Mouse (Mus musculus) B cell, adult (primary cell): ENCODE results near the gene Tescl. TPM values are rescaled to one million over a fixed set of nuclear protein-coding genes. Genes with fewer than 3 reads are reported as not detected.

ENCODE experiments used
- total RNA-seq: library from RNA; stranded (reverse); gene quantifications from 4 replicates; pipeline ENCODE4 v1.2.4, GENCODE M21; 2023; ENCODE audit not compliant: inconsistent age

Tescl gene
- not detected in 4 replicates for total RNA-seq

DNA sequence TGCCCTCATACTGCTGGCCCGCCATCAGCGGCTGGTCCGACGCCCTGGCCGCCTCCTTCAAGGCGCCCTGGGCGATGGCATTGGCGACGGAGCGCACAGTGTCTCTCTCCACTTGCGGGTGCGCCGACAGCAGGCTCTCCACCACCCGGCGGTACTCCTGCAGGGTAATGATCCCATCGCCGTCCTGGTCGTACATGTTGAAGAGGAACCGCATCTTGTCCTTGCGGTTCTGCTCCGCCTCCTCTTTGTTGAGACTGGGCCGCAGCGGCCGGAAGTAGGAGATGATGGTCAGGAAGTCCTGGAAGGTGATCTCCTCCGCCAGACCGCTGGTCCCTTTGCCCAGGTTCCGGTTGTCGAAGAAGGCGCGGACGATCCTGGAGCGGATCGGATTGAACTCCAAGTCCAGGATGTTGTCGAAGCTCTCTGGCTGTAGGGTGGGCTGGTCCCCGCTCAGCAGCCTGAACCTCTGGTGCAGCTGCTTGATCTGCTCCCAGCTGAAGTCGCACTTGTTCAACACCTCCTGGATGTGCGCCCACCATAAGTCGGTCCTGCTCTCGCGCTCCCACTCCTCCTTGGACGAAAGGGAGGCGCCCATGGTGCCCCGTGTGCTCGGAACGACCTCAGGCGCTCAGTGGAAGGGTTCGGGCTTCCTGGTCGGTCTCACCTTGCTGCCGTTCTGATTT is at the start of gene Tescl:
Tescl (minus strand) TSS at position 633 of the 683 bp plus-strand sequence.

DNA sequence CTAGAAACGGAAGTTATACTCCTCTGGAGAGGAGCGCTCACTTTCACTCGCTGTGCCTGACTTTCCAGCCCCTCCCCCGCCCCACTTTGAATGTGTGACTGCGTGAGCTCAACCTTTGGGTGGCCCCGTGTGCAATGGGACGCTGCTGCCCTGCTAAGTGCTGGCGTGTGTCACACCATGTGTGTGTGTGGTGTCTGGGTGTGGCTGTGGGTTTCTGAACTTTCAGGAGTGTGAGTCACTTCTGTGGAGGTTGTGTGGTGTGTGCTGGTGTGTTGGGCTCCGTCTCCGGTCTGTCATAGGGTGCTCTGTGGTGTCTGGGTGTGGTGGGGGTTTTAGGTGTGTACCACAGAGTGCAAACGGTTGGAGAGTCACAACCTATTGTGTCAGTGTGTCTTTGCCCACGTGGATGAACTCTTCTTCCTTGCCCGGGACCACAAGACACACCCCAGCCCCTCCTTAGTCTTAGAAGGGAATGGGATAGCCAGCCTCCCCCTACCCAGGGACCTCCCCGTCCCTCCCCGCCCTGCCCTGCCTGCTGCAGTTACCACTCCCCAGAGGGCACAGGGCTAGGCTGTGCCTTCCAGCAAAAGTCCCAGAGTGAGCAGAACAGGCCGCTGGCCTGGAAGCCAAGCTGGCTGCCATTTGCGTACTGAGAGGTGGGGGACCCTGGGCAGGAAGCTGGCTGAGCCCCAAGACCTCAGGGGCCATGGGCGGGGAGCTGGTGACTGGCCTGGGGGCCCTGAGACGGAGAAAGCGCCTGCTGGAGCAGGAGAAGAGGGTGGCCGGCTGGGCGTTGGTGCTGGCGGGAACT is 36.2 kb upstream of the Tescl start, which contains the start of gene Kcnn4:
Kcnn4 (plus strand) TSS at position 533 of the 811 bp plus-strand sequence.

DNA sequence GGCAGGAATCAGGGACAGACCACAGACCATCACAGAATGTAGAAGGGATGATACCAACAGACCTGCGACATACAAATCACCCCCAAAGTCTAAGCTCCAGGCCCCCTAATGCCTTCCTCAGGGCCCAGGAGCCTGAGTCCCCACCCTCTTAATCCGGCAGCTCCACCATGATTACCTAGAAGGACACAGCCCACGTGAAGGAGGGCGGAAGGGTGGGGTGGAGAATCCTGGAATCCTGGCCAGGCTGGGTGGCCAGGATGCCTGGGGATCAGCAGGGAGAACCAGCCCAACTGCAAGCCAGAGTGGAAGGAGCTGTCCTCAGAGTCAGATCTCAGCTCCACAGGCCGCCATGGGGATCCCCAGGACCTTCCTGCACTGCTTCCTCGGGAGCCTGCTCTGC is 15.2 kb upstream of the Tescl start, which contains the start of gene Lypd5:
Lypd5 (plus strand) TSS at position 301 of the 400 bp plus-strand sequence.

DNA sequence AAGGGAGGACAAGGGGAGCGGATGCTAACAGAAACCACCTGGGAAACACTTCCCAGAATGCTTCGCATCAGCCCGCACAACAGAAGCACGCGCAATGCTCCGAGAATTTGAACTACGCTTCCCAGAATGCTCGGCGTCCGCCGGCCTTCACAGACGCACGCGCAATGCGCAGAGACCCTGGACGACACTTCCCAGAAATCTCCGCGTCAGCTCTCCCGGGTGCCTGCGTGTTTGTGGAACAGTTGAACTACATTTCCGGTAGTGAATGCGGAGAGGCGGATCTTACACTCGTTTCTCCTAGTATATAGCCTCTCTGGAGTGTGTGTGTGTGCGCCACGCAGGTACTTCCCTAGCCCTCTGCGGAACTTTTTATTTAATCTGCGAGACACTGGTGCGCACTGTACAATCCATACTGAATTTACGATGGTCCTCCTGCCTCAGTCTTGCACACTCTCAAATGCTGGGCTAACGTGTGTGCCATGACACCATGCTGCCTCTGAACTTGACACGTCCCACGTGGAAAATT is 17.1 kb downstream of the Tescl start, which contains the start of gene Zfp94:
Zfp94 (minus strand) TSS at position 100 of the 526 bp plus-strand sequence.

DNA sequence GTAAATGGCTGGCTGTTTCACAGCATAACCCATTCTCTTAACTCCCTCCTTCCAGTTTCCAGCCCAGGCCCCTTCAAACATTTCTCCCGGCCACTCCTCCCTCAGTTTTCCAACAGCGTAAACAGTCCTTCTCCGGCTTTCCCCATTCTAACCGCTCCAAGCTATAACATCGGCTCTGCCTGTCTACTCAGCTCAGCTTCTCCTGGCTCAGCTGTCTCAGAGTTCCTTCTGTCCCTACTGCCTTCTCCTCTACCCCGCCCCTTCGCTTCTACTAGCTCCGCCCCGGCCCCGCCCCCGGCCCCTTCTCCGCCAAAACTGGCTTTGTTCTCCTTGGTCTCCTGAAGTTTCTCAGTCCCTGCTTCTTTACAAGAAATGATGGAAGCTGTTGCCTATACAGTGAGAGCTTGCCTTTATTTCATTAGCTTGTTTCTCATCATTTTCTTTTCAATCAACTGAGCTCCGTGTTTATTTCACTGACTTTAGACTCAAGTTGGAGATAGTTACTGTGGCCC is 32.9 kb downstream of the Tescl start, which contains the start of gene Zfp61:
Zfp61 (minus strand) TSS at position 462 of the 512 bp plus-strand sequence.

Other genes starting within 250 kb of the Tescl start
- 3.1 to 3.9 TPM (median 3.5 TPM) in 4 replicates for gene Zfp112, start 221.6 kb downstream of the Tescl start, total RNA-seq
- gene Zfp235, start 199.8 kb downstream of the Tescl start, total RNA-seq: 5.8 to 8.7 TPM (median 6.4 TPM) in 4 replicates
- 0.16 TPM in 1 of 4 replicates, not detected in the others for gene Zfp114, start 158.9 kb downstream of the Tescl start, total RNA-seq
- 0.09 TPM in 1 of 4 replicates, not detected in the others for gene Zfp111, start 122.5 kb downstream of the Tescl start, total RNA-seq
- gene Zfp109, start 96.4 kb downstream of the Tescl start, total RNA-seq: 1.3 to 2.2 TPM (median 1.7 TPM) in 4 replicates
- gene Zfp108, start 79.1 kb downstream of the Tescl start, total RNA-seq: 0.22 to 0.27 TPM in 2 of 4 replicates, not detected in the others
- 0.18 to 1.6 TPM in 2 of 4 replicates, not detected in the others for gene Zfp93, start 63.5 kb downstream of the Tescl start, total RNA-seq
- gene Zfp61, start 32.7 kb downstream of the Tescl start, total RNA-seq: 5.2 to 10.8 TPM (median 7.3 TPM) in 4 replicates
- gene Zfp94, start 17.3 kb downstream of the Tescl start, total RNA-seq: 7.5 to 10.9 TPM (median 9.4 TPM) in 4 replicates
- not detected in 4 replicates for gene Lypd5, start 15.3 kb upstream of the Tescl start, total RNA-seq
- 3.6 to 6.1 TPM (median 4.8 TPM) in 4 replicates for gene Kcnn4, start 36.3 kb upstream of the Tescl start, total RNA-seq
- 69.8 to 79.7 TPM (median 77.4 TPM) in 4 replicates for gene Smg9, start 65.7 kb upstream of the Tescl start, total RNA-seq
- gene Irgc1, start 118.4 kb upstream of the Tescl start, total RNA-seq: 5.0 to 7.5 TPM (median 6.1 TPM) in 4 replicates
- 535 to 734 TPM (median 595 TPM) in 4 replicates for gene Plaur, start 128.5 kb upstream of the Tescl start, total RNA-seq
- 0.78 to 3.1 TPM (median 1.9 TPM) in 4 replicates for gene Cadm4, start 148.1 kb upstream of the Tescl start, total RNA-seq
- gene Zfp428, start 173.1 kb upstream of the Tescl start, total RNA-seq: 1.4 to 2.2 TPM (median 1.7 TPM) in 4 replicates
- not detected in 4 replicates for gene AC161166.1, start 178.5 kb upstream of the Tescl start, total RNA-seq
- 22.3 to 27.3 TPM (median 24.2 TPM) in 4 replicates for gene Irgq, start 196.8 kb upstream of the Tescl start, total RNA-seq
- 0.87 TPM in 1 of 4 replicates, not detected in the others for gene Pinlyp, start 212.2 kb upstream of the Tescl start, total RNA-seq
- 85.4 to 92.1 TPM (median 88.0 TPM) in 4 replicates for gene Xrcc1, start 212.4 kb upstream of the Tescl start, total RNA-seq